Mouse (Mus musculus) stomach, postnatal 0 days (tissue): ENCODE results near the gene Tmem63c. TPM values are rescaled to one million over a fixed set of nuclear protein-coding genes. Genes with fewer than 3 reads are reported as not detected.

Experiments used
- ATAC-seq: fragments of 200-750 bp; cut with Nextera tagmentation; 2 replicates; pipeline ENCODE4 v1.8.0; 2017; ENCODE audit not compliant: low FRiP score, low TSS enrichment
- DNase-seq: peaks from one replicate; pipeline ENCODE4 v3.0.0-alpha.2; 2016; ENCODE audit warnings: low spot score
- H3K27ac ChIP-seq: fragments of 300-500 bp; sonication (generic); replicated peaks from 2 replicates; pipeline ENCODE4 v1.5.1; 2014; ENCODE audit warnings: mild to moderate bottlenecking, control low read depth
- H3K27me3 ChIP-seq: fragments of 300-500 bp; sonication (generic); 2 replicates; pipeline ENCODE4 v1.6.1; 2014; ENCODE audit warnings: low read length; ENCODE audit not compliant: control insufficient read depth, insufficient read depth
- H3K36me3 ChIP-seq: fragments of 300-500 bp; sonication (generic); 2 replicates; pipeline ENCODE4 v1.6.1; 2014; ENCODE audit warnings: low read length, mixed read lengths; ENCODE audit not compliant: control insufficient read depth, insufficient read depth
- H3K4me1 ChIP-seq: fragments of 300-500 bp; sonication (generic); replicated peaks from 2 replicates; pipeline ENCODE4 v1.6.1; 2014; ENCODE audit warnings: antibody characterized with exemption; ENCODE audit not compliant: control insufficient read depth, insufficient read depth
- H3K4me2 ChIP-seq: fragments of 300-500 bp; sonication (generic); replicated peaks from 2 replicates; pipeline ENCODE4 v1.6.1; 2014; ENCODE audit warnings: low read depth, mild to moderate bottlenecking, control low read depth, moderate library complexity
- H3K4me3 ChIP-seq: fragments of 300-500 bp; sonication (generic); 2 replicates; pipeline ENCODE4 v1.5.1; 2014; ENCODE audit warnings: low read depth, low read length, control low read depth
- H3K9ac ChIP-seq: fragments of 300-500 bp; sonication (generic); 2 replicates; pipeline ENCODE4 v1.6.1; 2014; ENCODE audit warnings: mild to moderate bottlenecking, low read length, control low read depth, mixed read lengths
- H3K9me3 ChIP-seq: fragments of 300-500 bp; sonication (generic); 2 replicates; pipeline ENCODE4 v1.6.1; 2016; ENCODE audit warnings: low read length; ENCODE audit not compliant: control insufficient read depth
- CTCF ChIP-seq: IDR thresholded peaks from 2 replicates; pipeline ENCODE4 v1.5.1; 2016; ENCODE audit warnings: antibody characterized with exemption, low read depth, mild to moderate bottlenecking, moderate library complexity
- EP300 ChIP-seq: optimal IDR thresholded peaks from 2 replicates; pipeline ENCODE3; 2016; ENCODE audit warnings: antibody characterized with exemption
- WGBS: fragments of 180-500 bp; shearing (Covaris S2); extraction: QIAGEN DNeasy Blood & Tissue Kit; methylation state at CpG from one replicate; pipeline ENCODE4 v1.1.7; 2014; 5-methylcytosine and 5-hydroxymethylcytosine counted together
- polyA plus RNA-seq: library from polyadenylated mRNA; unstranded; fragments of >200 nt; fragmentation: Nextera tagmentation; extraction: Ambion mirVana; gene quantifications from 2 replicates; pipeline ENCODE4 v1.2.1, GENCODE M21; 2015

Gene Tmem63c
- polyA plus RNA-seq, 1 experiment from 2014 or later: 0.72 TPM

GRCm38 (mm10) chr12:86998699-86999098 is 22.4 kb upstream of the Tmem63c start:
- H3K27ac ChIP-seq: no peak overlapping the region
- no peaks in the 10 kb centered on the region for H3K9me3 ChIP-seq
- DNase-seq (no peak), ATAC-seq (no peak)
- H3K9ac ChIP-seq: no peak overlapping the region
- H3K27me3 ChIP-seq: no peaks in the 10 kb centered on the region
- no peak overlapping the region for H3K4me2 ChIP-seq
- H3K4me1 ChIP-seq: no peaks in the 10 kb centered on the region
- WGBS: 77% methylated on average over 4 of the region's 4 CpGs
- H3K4me3 ChIP-seq: no peak overlapping the region
- peak; percentile 46 for TF ChIP-seq CTCF
- no peak for TF ChIP-seq EP300
- no peaks in the 10 kb centered on the region for H3K36me3 ChIP-seq

- TF ChIP-seq CTCF (peak; percentile 44), EP300 (no peak)
- WGBS: 63% methylated on average over 10 of the region's 10 CpGs
- Histone ChIP-seq H3K9me3 (no peaks in the 10 kb centered on the region), H3K4me1 (no peaks in the 10 kb centered on the region), H3K27me3 (no peaks in the 10 kb centered on the region), H3K4me2 (no peak overlapping the region), H3K27ac (no peak overlapping the region), H3K36me3 (no peaks in the 10 kb centered on the region), H3K9ac (no peak overlapping the region), H3K4me3 (no peak overlapping the region)
- ATAC-seq (no peak), DNase-seq (no peak)
Observed at GRCm38 (mm10) chr12:86999283-86999820, 21.8 kb upstream of the Tmem63c start.

DNA sequence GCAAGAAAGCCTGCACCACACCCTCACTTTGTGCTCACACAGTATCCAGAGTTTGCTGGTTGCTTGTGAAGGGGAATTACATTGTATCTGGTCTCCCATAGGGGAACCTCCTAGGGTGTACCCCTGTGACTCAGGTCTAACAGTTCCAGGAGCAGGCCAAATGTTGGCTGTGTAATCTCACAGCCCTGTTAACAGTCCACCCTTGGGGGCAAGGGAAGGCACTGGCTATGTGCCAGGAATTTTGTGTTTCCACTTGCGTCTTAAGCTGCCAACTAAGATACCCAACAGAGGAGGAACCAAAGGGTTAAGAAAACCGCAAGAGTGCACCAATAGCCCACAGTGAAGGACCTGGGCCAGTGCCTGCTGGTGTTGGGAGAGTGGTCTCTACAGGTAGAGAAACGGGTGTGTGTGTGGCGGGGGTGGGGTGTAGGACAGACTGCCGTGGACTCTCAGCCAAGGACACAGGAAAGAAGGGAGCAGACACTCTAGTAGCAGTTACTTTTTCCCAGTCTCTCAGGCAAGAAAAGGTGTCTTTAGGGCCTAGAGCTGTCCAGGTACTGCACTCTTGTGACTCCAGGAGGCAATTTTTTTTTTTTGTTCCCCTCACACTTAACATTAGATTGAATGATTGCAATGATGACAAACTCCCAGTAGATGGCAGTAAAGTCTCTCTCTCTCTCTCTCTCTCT is 20.8 kb upstream of the Tmem63c start:
- Histone ChIP-seq H3K4me3 (no peak overlapping the region), H3K9ac (no peak overlapping the region), H3K4me1 (no peaks in the 10 kb centered on the region), H3K9me3 (no peaks in the 10 kb centered on the region), H3K27ac (no peak overlapping the region), H3K27me3 (no peaks in the 10 kb centered on the region), H3K4me2 (no peak overlapping the region), H3K36me3 (no peaks in the 10 kb centered on the region)
- peak; percentile 68 for TF ChIP-seq CTCF
- TF ChIP-seq EP300: no peak
- WGBS: 44% methylated on average over 5 of the region's 5 CpGs
- ATAC-seq (peak; percentile 31), DNase-seq (no peak)

DNA sequence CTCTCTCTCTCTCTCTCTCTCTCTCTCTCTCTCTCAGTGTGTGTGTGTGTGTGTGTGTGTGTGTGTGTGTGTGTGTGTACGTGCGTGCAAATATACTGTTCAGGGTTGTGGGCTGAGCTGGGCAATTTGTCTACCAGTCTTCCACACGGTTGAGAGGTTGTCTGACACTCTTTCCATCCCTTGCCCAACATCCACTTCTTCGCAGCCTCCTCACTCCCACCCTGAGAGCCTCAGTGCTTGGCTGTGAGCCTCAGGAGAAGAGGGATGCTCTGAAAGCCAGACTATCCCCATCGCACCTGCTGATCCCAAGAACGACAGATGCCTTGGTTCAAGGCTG is 20.3 kb upstream of the Tmem63c start:
- H3K4me2 ChIP-seq: no peak overlapping the region
- no peak overlapping the region for H3K9ac ChIP-seq
- ATAC-seq: no peak
- no peaks in the 10 kb centered on the region for H3K4me1 ChIP-seq
- no peak for TF ChIP-seq EP300
- no peak for TF ChIP-seq CTCF
- H3K27ac ChIP-seq: no peak overlapping the region
- DNase-seq: no peak
- no peaks in the 10 kb centered on the region for H3K36me3 ChIP-seq
- no peak overlapping the region for H3K4me3 ChIP-seq
- no peaks in the 10 kb centered on the region for H3K27me3 ChIP-seq
- WGBS: 39% methylated on average over 6 of the region's 6 CpGs
- no peaks in the 10 kb centered on the region for H3K9me3 ChIP-seq

- H3K4me2 ChIP-seq: no peak overlapping the region
- WGBS: 51% methylated on average over 7 of the region's 7 CpGs
- no peaks in the 10 kb centered on the region for H3K27me3 ChIP-seq
- H3K4me3 ChIP-seq: no peak overlapping the region
- DNase-seq (no peak), ATAC-seq (no peak)
- no peaks in the 10 kb centered on the region for H3K9me3 ChIP-seq
- H3K9ac ChIP-seq: no peak overlapping the region
- no peaks in the 10 kb centered on the region for H3K36me3 ChIP-seq
- TF ChIP-seq CTCF (no peak), EP300 (no peak)
- H3K4me1 ChIP-seq: no peaks in the 10 kb centered on the region
- no peak overlapping the region for H3K27ac ChIP-seq
Observed at GRCm38 (mm10) chr12:87002209-87002608, 18.9 kb upstream of the Tmem63c start.

GRCm38 (mm10) chr12:87002815-87003214 is 18.3 kb upstream of the Tmem63c start:
- no peak for ATAC-seq
- H3K9ac ChIP-seq: no peak overlapping the region
- H3K4me2 ChIP-seq: no peak overlapping the region

More at GRCm38 (mm10) chr12:87002815-87003214, 18.3 kb upstream of the Tmem63c start:
- 79% methylated on average over 7 of the region's 7 CpGs for WGBS
- H3K4me3 ChIP-seq: no peak overlapping the region
- no peaks in the 10 kb centered on the region for H3K9me3 ChIP-seq
- H3K27me3 ChIP-seq: no peaks in the 10 kb centered on the region
- no peaks in the 10 kb centered on the region for H3K4me1 ChIP-seq
- TF ChIP-seq CTCF (no peak), EP300 (no peak)
- DNase-seq: no peak
- H3K36me3 ChIP-seq: no peaks in the 10 kb centered on the region
- H3K27ac ChIP-seq: no peak overlapping the region
